Mouse (Mus musculus) E14TG2a.4 (cell line): ENCODE data around the gene Ncbp3.

Experiments used
- CTCF ChIP-seq: conservative IDR thresholded peaks from 2 replicates; pipeline ENCODE4 v1.5.1; 2014; ENCODE audit warnings: low read length
- POU5F1 ChIP-seq: IDR thresholded peaks from 2 replicates; pipeline ENCODE4 v1.6.1; 2014; ENCODE audit warnings: low read length, borderline replicate concordance

- TF ChIP-seq CTCF = no peak
- no peak for TF ChIP-seq POU5F1
Measured at GRCm38 (mm10) chr11:73026961-73027360, 20.6 kb upstream of the Ncbp3 start.
